Mouse (Mus musculus): ENCODE measurements around the gene Npb. TPM values are rescaled to one million over a fixed set of nuclear protein-coding genes. Genes with fewer than 3 reads are reported as not detected.
A peak's percentile ranks its signal among the peaks of the same experiment; 100 is the strongest.

The Npb gene
- polyA plus RNA-seq, 1 experiment from 2014 or later = 24.4 TPM

DNA sequence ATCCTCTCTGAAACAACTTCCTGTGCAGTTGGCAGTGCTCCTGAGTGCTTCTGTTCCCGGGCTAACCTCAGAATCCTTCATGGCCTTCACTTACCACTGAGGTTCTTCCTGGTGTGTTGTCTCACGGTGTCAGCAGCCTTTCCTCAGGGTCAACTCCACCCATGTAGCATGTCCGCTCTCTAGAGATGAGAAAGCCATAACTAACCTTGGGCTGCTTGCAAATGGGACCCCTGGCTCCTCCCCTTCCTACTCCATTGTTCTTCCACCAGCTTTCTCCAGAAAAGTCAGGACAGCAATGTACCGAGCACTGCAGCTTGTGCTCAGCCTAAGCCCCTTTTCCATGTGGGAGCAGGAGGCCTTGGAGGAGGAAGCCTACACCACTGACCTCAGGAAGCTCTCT is 1.5 kb upstream of the Npb start:
- Histone ChIP-seq H3K9ac (0 out of 2 replicates have a peak overlapping the region, but pooled peaks have one; percentile 7), H3K4me2 (no peak overlapping the region), H3K27ac (0 out of 2 replicates have a peak overlapping the region, but pooled peaks have one; percentile 1), H3K4me1 (peaks cover 29% of the 10 kb centered on the region), H3K4me3 (replicated peaks) (no peak overlapping the region), H3K27me3 (no peaks in the 10 kb centered on the region), H3K9me3 (replicated peaks) (no peaks in the 10 kb centered on the region), H3K36me3 (peaks cover 67% of the 10 kb centered on the region)
- WGBS = 66% methylated on average over 4 of the region's 4 CpGs
- no peak for ATAC-seq (replicated peaks; ENCODE audit: low FRiP score)

- H3K9me3 ChIP-seq (replicated peaks) = no peaks in the 10 kb centered on the region
- 20% methylated on average over 8 of the region's 8 CpGs for WGBS
- H3K27me3 ChIP-seq = no peaks in the 10 kb centered on the region
- no peak overlapping the region; the same call in 1 of the 2 replicates for H3K9ac ChIP-seq
- peak overlapping the region; percentile 65 for H3K4me2 ChIP-seq
- ATAC-seq (replicated peaks; ENCODE audit: low FRiP score) = peak; percentile 63
- peaks cover 29% of the 10 kb centered on the region for H3K4me1 ChIP-seq
- H3K27ac ChIP-seq = peak overlapping the region; percentile 33
- H3K36me3 ChIP-seq = peaks cover 66% of the 10 kb centered on the region
- peak overlapping the region; percentile 37; the same call in 1 of the 2 replicates for H3K4me3 ChIP-seq (replicated peaks)
Measured at GRCm38 (mm10) chr11:120609250-120609649, 973 bp downstream of the Npb start.

DNA sequence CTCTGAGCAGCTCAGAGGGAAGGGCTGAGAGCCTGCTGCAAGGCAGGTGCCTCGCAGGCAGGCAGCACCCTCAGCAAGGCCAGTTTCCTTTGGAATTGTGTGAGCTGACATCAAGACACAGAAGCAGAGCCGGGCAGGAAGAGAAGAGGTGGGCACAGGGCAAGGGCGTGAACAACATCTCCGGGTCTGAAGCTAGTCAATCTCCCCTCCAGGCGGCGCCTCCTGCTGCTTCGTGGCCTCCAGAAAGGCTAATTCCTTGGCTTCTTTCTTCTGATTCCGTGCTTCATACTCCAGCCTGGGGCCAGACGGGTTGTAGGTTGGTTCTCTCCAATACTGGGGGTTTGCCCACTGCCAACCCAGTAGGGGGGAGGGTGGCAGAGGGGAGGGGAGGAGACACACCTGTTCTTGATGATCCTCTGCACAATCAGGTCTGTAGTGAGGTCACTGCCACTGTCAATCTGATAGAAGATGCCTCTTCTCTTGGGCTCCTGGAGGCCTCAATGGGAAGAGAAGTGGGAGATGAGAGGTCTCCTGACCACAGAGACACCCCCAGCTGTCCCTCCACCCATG is 2.3 kb downstream of the Npb start:
- Histone ChIP-seq H3K9me3 (replicated peaks) (no peaks in the 10 kb centered on the region), H3K9ac (no peak overlapping the region), H3K4me3 (replicated peaks) (no peak overlapping the region), H3K36me3 (peaks cover 61% of the 10 kb centered on the region), H3K4me2 (no peak overlapping the region), H3K4me1 (peaks cover 29% of the 10 kb centered on the region), H3K27me3 (no peaks in the 10 kb centered on the region), H3K27ac (no peak overlapping the region)
- ATAC-seq (replicated peaks; ENCODE audit: low FRiP score) = no peak
- WGBS = 83% methylated on average over 9 of the region's 9 CpGs

- Histone ChIP-seq H3K27me3 (no peaks in the 10 kb centered on the region), H3K4me1 (peaks cover 40% of the 10 kb centered on the region), H3K4me2 (no peak overlapping the region), H3K4me3 (replicated peaks) (no peak overlapping the region), H3K27ac (no peak overlapping the region), H3K9ac (no peak overlapping the region), H3K9me3 (replicated peaks) (no peaks in the 10 kb centered on the region), H3K36me3 (peaks cover 49% of the 10 kb centered on the region)
- 45% methylated on average over 6 of the region's 6 CpGs for WGBS
- ATAC-seq (replicated peaks; ENCODE audit: low FRiP score) = no peak; the same call in 1 of the 2 replicates
Measured at GRCm38 (mm10) chr11:120612763-120613162, 4.5 kb downstream of the Npb start.

- H3K27me3 ChIP-seq = no peaks in the 10 kb centered on the region
Measured at GRCm38 (mm10) chr11:120613481-120613972, 5.2 kb downstream of the Npb start.

GRCm38 (mm10) chr11:120613976-120614375 is 5.7 kb downstream of the Npb start:
- no peak overlapping the region for H3K4me2 ChIP-seq
- H3K27me3 ChIP-seq = no peaks in the 10 kb centered on the region
- H3K4me3 ChIP-seq (replicated peaks) = no peak overlapping the region
- H3K4me1 ChIP-seq = peaks cover 35% of the 10 kb centered on the region
- H3K9me3 ChIP-seq (replicated peaks) = no peaks in the 10 kb centered on the region
- peaks cover 60% of the 10 kb centered on the region for H3K36me3 ChIP-seq
- no peak overlapping the region for H3K9ac ChIP-seq
- no peak overlapping the region for H3K27ac ChIP-seq
- ATAC-seq (replicated peaks; ENCODE audit: low FRiP score) = no peak
- WGBS = 87% methylated on average over 8 of the region's 8 CpGs

More at GRCm38 (mm10) chr11:120613481-120613972, 5.2 kb downstream of the Npb start:
- no peak overlapping the region for H3K4me3 ChIP-seq (replicated peaks)
- H3K9me3 ChIP-seq (replicated peaks) = no peaks in the 10 kb centered on the region
- no peak for ATAC-seq (replicated peaks; ENCODE audit: low FRiP score)
- no peak overlapping the region for H3K4me2 ChIP-seq
- 90% methylated on average over 10 of the region's 10 CpGs for WGBS
- peaks cover 39% of the 10 kb centered on the region for H3K4me1 ChIP-seq
- peaks cover 55% of the 10 kb centered on the region for H3K36me3 ChIP-seq
- no peak overlapping the region for H3K9ac ChIP-seq
- H3K27ac ChIP-seq = no peak overlapping the region

DNA sequence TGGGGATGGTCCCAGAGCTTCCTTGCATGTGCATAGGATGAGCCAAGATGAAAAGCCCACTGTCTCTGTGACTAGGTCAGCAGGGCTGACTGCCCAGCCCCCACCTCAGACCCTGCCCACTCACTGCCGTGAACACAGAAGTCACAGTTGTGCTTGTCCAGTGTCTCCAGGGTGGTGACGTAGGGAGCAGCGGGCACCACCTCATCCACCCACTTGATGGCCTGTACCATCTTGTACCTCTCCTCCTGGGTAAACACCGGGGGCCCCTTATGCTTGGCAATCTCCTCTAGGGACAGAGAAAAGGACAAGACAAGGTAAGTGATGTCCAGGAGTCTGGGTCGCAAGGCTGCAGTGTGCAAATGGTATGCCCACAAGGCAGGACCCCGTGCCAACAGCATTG is 6.9 kb downstream of the Npb start:
- H3K27ac ChIP-seq = no peak overlapping the region
- peaks cover 69% of the 10 kb centered on the region for H3K36me3 ChIP-seq
- H3K27me3 ChIP-seq = no peaks in the 10 kb centered on the region
- 97% methylated on average over 6 of the region's 6 CpGs for WGBS
- H3K4me2 ChIP-seq = no peak overlapping the region
- ATAC-seq (replicated peaks; ENCODE audit: low FRiP score) = no peak
- H3K9ac ChIP-seq = no peak overlapping the region
- no peaks in the 10 kb centered on the region for H3K9me3 ChIP-seq (replicated peaks)
- no peak overlapping the region for H3K4me3 ChIP-seq (replicated peaks)
- H3K4me1 ChIP-seq = peaks cover 25% of the 10 kb centered on the region

DNA sequence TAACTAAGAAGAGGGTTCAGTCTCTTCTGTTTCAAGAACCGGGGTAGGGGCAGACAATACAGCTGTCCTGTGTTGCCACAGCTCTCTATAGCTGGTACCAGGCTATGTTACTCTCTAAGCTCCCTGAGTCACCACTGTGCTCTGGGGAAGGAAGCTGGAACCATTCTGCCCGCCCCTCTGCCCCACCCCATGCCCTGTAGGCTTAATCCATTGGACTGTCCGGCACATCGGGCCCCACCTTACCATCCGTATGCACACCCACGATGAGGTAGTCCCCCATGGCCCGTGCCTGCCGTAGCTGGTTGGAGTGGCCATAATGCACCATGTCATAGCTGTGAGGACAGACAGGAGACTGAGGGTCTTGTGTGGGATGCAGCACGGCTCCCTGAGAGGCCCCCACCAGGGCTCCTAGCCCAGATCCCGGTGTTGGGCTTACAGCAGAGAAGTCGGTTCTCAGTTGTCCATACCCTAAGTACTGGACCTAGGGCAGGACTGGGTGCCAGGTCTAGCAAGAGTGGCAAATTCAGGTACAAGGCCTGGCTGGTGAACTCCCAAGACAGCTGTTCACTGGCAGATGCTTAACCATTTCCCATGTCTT is 7.4 kb downstream of the Npb start:
- peaks cover 70% of the 10 kb centered on the region for H3K36me3 ChIP-seq
- no peak overlapping the region for H3K9ac ChIP-seq
- H3K27ac ChIP-seq = no peak overlapping the region
- no peaks in the 10 kb centered on the region for H3K9me3 ChIP-seq (replicated peaks)
- no peak for ATAC-seq (replicated peaks; ENCODE audit: low FRiP score)
- H3K4me3 ChIP-seq (replicated peaks) = no peak overlapping the region
- H3K27me3 ChIP-seq = no peaks in the 10 kb centered on the region
- 91% methylated on average over 11 of the region's 11 CpGs for WGBS
- H3K4me2 ChIP-seq = peak overlapping the region; percentile 10; the same call in 1 of the 2 replicates
- peaks cover 25% of the 10 kb centered on the region for H3K4me1 ChIP-seq

DNA sequence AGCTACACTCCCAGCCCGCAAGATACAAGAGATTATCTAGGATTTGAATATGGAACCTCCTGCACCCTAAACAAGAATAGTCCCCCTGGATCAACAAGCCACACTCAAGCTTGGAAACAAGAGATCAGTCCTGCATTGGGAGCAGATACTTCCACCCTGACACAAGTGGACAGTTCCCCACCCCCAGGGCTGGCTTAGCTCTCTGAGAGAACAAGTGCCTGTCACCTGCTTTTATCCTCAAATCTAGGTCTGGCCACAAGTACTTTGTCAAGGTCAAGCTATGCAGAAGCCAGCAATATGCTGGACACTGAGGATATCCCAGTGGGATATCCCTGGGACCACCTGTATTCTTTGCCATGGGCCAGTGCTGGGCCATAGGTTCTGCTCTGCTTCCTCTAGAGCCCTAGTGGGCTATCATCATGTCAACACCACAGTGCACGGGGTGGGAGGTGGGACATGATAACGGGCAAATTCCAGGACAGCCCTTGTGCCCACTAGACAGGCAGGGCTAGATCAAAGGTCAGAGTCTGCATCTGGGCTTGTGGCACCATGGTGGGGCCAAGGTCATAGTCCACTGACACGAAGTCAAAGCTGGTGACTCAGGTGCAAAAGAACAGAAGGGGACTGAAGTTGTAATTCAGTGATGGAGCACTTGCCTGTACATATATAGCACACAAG is 8.5 kb downstream of the Npb start:
- H3K4me2 ChIP-seq = peak overlapping the region; percentile 91
- peak overlapping the region; percentile 75 for H3K4me3 ChIP-seq (replicated peaks)
- H3K9me3 ChIP-seq (replicated peaks) = no peaks in the 10 kb centered on the region
- 50% methylated on average over 4 of the region's 4 CpGs for WGBS
- H3K9ac ChIP-seq = peak overlapping the region; percentile 72
- H3K36me3 ChIP-seq = peaks cover 69% of the 10 kb centered on the region
- H3K4me1 ChIP-seq = peaks cover 25% of the 10 kb centered on the region
- no peak for ATAC-seq (replicated peaks; ENCODE audit: low FRiP score)
- peak overlapping the region; percentile 80 for H3K27ac ChIP-seq
- no peaks in the 10 kb centered on the region for H3K27me3 ChIP-seq

DNA sequence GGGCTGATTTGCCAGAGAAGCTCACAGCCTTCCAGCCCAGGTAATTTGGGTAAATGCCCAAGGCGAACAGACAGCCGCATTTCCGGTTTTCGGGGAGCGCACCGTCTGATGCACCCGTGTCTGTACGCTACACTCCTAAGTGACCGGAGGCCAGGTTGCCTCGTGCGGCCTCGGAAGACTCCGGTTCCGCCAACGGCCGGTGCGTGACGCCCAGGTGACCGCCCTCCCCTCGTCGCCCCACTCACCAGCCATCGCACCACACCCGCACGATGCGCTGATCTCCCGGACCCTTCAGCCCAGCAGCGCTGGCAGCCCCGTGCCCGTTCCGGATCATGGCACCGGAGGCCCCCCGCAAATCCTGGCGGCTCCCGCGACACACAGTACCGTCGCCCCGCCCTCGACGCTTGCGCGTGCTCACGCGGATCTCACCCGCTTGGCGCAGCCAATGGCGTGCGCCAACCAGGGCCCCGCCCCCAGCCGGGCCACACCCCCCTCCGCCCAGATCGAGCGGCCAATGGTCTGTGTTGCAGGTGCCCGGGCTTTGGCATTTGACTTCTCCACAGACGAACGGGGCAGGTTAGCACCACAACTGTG is 9.3 kb downstream of the Npb start, which contains the start of gene Pcyt2:
Pcyt2 (minus strand) TSS at position 418 of the 594 bp plus-strand sequence.
- H3K4me1 ChIP-seq = peaks cover 25% of the 10 kb centered on the region
- peak within 1 kb of the TSS; percentile 80 for H3K27ac ChIP-seq
- H3K27me3 ChIP-seq = no peaks in the 10 kb centered on the region
- H3K4me2 ChIP-seq = peak within 1 kb of the TSS; percentile 91
- peak within 1 kb of the TSS; percentile 72 for H3K9ac ChIP-seq
- WGBS = under 1% methylated on average over 56 of the region's 56 CpGs
- peak within 1 kb of the TSS; percentile 75 for H3K4me3 ChIP-seq (replicated peaks)
- peaks cover 69% of the 10 kb centered on the region for H3K36me3 ChIP-seq
- ATAC-seq (replicated peaks; ENCODE audit: low FRiP score) = peak; percentile 93
- H3K9me3 ChIP-seq (replicated peaks) = no peaks in the 10 kb centered on the region

GRCm38 (mm10) chr11:120618619-120619535 is 10.6 kb downstream of the Npb start:
- Histone ChIP-seq H3K4me1 (peaks cover 30% of the 10 kb centered on the region), H3K9me3 (replicated peaks) (no peaks in the 10 kb centered on the region), H3K36me3 (peaks cover 64% of the 10 kb centered on the region), H3K9ac (no peak overlapping the region), H3K27ac (peak overlapping the region; percentile 80; the same call in 1 of the 2 replicates), H3K27me3 (no peaks in the 10 kb centered on the region), H3K4me2 (no peak overlapping the region), H3K4me3 (replicated peaks) (no peak overlapping the region)
- WGBS = 90% methylated on average over 25 of the region's 25 CpGs
- ATAC-seq (replicated peaks; ENCODE audit: low FRiP score) = no peak
